Mouse (Mus musculus) Muller cell, postnatal 12 days (primary cell): Measurements from ENCODE around the gene Slc6a4.

Source experiments
- DNase-seq: peaks from one replicate; pipeline ENCODE4 v3.0.0-alpha.2; 2015; ENCODE audit errors: inconsistent ontology term

The Slc6a4 gene

DNA sequence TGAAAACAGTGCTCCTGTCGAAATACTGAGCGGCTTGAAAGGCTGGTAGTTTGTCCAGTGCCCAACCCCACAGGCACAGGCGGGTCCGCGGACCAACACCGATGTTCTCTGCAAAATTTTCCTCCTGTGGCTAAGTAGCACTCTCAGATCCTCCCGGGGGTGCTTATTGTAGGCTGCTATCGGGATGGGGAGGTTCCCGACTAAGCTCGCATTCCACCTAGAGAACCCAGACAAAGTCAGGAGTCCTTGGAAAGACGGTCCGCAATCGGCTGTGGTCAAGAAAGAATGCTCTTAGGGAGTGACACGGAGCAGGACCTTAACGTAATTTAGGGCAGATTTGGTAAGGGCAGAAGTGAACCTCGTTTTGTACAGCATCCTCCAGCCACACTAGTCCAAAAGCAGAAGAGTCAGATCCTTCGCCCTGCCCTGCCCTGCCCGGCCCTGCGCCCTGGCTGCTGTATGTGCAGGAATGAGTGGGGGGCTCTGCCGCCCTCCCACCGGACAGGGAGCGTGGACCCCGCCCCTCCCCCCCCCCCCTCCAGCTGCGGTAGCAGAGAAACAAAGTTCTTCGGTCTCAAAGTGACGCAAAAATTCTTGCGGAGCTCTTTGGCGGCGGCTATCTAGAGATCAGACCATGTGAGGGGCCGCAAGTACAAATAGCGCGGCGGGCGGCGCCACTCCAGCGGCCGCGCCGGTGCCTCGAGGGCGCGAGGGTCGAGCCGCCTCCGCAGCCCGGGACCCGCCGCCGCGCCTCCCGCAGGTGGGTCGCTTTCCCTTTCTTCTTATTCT is at the start of gene Slc6a4:
TSS of gene Slc6a4 (plus strand) at position 688 of the 789 bp plus-strand sequence.
- DNase-seq, result peak; percentile 52

DNA sequence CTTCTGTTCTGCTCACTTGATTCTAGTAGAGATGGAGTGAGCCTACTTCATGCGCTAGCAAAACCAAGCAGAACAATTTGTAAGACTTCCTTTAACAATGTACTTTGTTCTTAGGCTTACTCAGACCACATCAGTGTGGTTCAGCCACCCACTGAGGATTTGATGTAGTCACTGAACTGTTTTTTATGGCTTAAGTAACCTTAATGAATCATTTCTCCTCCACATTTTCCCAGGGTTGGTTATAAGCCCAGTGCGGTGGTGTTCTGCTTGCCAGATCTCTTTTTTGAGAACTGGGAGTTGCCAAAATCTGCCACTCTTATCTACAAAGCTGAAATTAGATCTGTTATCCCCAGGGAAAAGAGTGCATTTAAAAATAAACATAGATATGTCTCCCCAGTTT is 44.9 kb upstream of the Slc6a4 start:
- DNase-seq, result peak; percentile 66

DNA sequence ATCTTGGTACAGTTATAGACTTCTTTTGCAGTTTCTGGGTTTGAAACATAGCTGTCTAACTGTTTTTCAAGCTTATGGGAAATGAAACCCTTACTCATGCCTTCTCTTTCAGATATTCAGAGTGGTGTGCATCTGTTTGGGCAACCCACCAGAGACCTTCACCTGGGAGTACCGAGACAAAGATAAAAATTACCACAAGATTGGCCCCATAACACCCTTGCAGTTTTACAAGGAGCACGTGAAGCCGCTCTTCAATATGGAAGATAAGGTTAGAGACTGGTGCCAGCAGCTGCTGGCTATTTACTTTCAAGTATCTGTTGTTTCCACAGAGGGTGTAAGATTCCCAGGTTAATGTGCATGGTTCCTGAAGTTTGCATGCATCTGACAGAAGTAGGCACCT is 32.7 kb upstream of the Slc6a4 start:
- no peak for DNase-seq

DNA sequence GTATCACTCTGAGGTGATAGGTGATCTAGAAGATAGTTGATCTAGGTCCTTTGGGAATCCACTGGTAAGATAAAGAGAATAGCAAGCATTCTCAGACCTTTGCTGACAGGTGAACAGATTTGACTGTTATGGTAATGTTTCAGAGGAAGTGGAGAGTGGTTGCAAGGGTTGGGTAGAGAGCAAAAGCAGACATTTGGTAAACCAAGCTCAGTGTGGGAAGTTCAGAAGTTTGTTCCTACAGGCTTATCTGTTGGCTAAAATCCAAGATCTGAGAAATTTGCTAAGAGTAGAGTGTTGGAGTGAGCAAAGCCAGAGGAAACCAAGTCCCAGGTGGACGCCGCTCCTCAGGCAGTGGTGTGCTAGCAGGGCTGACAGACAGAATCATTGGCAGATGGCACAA is 28.1 kb upstream of the Slc6a4 start:
- DNase-seq, result no peak

DNA sequence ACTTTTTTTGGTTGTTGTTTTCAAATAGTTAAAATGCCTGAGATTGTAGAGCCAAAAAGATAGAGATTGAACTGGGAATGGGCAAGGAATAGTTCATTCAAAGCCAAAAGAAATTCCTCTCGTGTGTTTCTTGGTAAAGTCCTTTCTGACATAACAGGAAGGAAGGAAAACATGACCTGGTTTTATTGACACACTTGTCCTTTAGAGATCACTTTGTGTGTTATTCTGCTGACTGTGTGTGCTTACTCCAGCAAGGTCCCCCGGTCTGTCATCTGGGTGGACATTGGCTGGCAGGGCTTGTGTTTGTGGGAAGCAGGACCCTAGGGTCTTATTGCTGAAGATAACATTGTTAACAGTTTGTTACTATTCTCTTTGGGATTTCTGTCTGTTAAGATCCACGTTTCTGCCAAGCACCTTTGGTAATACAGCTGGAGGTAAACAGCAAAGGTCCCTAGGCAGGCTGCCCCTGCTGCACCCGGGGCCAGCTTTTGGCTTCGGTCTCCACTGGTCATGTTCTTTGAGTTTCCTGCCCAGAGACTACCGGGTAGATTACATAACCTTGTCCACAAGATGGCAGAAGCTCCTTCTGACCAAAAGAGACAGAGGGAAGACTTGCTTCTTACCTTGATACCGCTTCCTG is 23.6 kb upstream of the Slc6a4 start:
- no peak for DNase-seq

DNA sequence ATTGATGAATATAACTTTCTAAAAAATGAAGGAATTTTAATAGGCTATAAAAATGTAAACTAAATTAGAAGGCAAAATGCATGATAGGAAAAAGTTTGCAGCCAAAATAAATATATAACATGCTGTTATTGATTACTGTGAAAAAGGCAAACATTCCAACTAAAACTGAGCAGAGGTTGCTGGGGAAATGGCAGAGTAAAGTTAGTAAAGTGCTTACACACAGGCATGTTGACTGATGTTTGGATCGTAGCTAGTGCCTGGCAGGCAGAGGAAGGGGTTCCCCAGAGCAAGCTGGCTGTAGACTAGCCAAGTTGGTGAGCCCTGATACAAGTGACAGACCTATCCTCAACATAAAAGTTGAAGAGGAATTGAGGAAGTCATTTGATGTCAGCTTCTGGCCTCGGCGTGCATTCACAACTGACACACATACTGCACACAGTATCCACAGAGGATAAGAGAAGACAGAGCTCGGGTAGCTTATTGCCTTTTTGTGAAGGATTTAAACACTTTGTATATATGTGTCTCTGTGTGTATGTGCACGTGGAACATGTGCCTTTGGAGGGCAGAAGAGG is 16.7 kb upstream of the Slc6a4 start:
- no peak for DNase-seq

DNA sequence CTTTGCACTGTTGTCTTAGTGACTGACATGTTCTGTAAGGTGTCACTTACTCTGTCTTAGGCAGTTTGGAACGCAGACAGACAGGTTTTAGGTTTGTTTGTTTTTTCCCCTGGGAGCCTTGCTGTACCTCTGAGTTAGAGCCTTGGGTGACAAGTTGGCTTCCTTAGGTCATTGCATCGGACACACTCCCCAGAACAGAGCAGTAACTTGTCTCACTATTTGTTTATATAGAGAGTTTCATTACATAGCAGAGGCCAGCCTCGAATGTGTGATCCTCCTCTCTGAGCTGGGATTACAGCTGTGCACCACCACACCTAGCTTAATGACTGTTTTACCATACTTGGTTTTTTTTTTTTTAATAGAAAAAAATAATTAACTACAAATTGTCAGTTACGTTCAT is 16.0 kb upstream of the Slc6a4 start:
- no peak for DNase-seq

DNA sequence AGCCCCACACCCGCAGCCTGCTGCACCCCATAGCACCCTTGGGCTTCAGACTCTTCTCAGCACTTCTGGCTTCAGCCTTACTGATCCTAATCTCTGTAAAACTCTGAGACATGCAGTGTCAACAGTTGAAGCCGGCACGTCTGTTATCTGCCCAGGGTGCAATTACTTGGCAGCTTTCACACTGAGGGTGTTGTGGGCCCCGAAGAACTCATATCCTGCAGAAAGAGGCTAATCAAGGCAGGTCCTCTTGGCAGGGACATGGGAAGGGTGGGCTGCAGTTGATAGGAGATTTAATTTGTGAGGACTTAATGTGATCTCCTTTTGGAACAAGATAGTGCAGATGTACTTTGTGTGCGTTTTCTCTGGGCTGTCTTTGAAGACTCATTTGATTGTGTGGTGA is 14.8 kb upstream of the Slc6a4 start:
- no peak for DNase-seq

DNA sequence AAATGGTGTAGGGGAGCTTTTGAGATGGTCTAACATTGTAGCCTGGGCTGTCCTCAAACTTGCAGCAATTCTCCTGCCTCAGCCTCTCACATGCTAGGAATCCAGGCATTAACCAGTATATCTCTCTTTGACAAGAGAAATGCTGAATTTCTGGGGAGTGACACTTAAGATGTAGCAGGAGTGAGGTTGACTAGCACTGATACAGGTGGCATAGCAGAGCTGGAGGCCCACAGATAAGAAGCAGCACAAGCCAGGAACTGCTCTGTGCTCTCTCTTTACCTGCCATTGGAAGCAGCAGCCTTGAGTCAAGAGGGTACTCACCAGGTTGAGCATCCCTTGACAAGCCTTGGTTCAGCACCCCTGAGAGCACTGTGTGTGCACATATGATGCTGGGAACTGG is 14.2 kb upstream of the Slc6a4 start:
- no peak for DNase-seq

DNA sequence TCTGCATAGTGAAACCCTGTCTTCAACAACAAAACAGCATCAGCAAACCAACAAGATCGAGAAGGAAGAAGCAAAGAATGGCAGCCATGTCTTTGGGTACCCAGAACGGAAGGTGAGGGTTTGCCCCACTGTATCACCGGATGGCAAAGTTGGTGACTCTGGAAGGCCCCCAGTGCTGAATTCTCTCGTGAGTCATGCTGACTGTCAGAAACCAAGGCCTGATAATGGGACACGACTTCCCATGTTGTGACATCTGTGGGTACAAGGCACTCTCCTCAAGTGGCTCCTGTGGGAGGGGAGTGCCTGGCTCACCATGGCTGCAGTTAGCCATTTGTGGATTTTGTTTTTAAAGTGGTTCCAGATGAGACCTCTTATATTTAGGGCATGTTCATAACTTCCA is 7.6 kb upstream of the Slc6a4 start:
- DNase-seq, result no peak

DNA sequence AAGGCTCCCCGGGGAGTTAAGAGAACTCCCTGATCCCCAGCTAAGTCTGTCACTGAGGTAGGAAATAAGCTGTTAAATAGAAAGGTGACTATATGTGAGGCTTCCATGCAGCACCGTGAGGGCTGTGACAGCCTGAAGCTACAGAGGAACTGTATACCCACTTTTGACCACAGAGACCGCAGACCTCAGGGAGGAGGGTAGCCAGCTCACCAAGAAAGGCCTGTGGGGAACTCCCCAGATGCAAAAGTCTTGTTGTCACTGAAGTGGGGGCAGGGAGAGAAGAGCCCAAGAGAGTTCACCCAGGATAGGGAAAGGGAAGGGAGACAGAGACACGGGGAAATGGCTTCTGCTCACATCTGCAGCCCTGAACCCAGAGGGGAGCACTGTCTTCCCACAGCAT is 5.5 kb upstream of the Slc6a4 start:
- no peak for DNase-seq

DNA sequence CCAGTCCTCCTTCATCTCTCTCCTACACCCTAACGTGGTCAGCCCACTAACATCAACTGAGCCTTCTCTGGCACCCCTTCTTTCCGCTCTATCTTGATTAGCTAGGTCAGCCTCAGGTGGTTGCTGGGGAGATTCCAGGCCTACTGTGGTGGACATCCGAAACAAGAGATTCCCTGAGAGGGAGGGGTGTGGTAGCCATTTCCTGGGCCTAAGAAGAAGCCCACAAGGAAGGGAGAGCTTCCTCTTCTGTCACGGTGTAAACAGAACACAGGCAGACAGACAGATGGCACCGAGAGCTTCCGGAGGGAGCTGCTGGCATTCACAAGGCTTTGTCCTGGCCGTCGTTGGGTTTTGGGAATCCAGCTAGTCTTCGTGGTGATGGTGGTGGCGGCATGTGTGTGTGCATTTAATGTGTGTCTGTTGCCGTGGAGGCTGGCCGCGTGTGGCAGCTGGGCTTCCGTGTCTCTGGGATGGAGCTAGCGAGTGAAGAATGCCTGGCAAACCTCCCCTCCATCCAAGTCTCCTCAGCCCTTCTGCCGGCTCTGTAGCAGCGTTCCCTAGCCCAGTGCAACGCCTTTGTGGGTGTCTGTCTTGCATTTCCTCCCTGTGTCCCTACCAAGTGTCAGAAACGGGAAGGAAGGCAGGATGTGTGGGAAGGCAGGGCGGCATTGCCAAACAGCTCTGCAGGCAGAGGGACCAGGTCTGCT is 2.3 kb upstream of the Slc6a4 start:
- no peak for DNase-seq

DNA sequence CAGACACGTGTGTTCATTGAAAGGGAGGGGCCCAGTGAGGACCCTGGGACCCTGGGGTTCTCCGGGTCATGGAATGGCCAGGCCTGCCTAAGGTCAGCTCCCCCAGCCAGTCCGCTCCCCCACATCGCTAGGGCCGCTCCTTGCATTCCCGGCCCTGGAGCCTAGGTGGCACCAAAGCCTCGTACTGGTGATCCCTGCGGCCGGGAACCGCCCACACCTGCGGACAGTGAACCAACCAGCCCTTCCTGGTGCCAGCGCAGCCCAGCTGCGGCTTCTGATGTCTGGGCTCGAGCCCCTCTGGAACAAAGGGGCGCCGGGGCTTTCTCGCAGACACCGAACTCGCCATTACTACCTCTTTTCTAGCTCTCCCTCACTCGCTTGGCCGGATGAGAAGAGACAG is 1.1 kb upstream of the Slc6a4 start:
- DNase-seq, result peak; percentile 82

DNA sequence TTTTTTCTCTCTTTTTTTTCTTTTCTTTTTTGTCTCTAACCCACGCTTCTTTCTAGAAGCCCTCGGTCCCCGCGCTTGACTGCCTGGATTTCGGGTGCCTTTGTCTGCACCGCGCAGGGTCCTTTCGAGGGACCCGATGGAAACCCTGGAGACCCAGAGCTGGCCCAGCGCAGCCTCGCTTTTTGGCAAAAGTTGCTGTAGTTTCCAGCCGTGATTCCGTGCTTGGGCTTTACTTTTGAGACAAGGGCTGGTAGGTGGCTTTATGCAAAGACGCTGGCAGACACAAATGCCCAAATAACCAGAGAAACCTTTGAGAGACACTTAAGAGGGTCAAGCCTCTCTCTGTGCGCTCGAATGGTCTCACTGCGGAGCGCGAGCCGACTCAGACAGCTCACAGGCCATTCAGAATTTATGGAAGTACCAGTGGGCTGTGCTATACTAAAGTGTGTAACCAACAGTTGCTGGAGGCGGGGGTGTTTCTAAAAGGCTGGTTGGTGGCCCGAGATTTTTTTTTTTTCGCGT is 363 bp downstream of the Slc6a4 start:
- DNase-seq, result no peak

DNA sequence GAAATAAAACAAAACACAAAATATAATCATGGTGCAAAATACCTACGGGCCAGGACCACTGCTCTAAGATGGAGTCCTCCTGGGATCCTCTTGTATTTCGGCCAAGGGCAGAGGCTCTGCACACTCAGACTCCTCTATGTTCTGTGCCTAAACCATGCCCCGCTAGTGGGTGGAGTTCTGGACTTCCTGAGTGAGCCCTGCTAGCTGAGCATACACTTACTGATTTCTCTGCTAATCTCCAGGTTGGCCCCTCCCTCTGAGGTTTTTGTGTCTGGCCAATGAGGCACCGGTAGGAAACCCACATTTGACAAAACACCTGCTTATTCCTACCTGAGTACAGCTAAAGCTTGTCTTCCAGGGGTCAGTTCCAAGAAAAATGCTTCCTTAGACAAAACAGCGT is 2.3 kb downstream of the Slc6a4 start:
- no peak for DNase-seq

DNA sequence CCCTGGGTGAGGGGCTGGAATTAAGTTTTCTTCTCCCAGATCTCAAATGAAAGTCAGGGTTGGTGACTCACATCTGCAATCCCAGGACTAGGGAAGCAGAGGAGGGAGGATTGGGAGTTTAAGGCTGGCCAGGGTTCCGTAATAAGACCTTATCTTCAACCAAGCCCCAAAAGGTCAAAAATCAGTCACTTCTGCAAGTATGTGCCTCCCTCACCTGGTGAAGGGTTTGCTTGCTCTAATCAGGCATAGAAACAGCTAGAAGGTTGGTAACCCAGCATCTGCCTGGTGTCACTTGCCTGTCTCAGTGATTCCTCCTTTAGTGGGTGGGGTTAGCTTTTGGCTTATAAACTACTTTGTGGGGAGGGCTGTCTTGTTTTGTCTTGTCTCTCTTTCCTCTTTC is 4.0 kb downstream of the Slc6a4 start:
- DNase-seq, result no peak

DNA sequence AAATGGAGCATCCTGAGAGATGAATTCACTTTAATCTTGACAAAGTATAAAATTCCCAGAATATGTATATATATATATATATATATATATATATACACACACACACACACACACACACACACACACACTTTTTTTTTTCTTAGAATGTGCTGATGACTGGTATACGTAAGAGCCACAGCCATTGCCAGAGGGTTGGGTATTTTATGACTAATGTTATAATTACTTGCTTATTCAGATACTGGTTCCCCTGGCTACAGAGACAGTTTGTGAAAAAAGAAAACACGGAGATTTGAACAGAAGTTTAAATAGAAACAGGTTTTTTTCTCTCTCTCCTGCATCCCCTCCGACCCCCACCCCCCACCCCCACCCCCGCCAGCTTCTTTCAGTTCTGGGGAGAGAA is 7.5 kb downstream of the Slc6a4 start:
- DNase-seq, result no peak

DNA sequence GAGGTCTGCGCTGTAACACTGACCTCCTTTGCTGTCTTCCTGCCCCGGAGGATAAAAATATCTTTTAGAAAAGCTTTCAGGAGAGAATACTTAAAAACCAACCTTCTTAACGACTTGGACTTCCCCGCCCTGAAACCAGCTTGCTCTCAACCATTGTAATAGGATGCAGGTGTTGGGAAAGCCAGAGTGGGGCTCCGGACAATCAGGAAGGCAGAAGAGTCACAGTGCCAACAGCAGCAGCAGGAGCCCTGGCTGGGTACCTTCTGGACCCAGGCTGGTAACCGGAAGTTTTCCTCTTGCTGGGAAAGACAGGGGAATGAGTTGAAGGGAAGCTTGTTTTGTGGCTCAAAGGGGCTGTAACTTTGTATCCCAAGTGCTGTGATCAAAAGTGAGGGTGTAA is 8.2 kb downstream of the Slc6a4 start:
- DNase-seq, result no peak

DNA sequence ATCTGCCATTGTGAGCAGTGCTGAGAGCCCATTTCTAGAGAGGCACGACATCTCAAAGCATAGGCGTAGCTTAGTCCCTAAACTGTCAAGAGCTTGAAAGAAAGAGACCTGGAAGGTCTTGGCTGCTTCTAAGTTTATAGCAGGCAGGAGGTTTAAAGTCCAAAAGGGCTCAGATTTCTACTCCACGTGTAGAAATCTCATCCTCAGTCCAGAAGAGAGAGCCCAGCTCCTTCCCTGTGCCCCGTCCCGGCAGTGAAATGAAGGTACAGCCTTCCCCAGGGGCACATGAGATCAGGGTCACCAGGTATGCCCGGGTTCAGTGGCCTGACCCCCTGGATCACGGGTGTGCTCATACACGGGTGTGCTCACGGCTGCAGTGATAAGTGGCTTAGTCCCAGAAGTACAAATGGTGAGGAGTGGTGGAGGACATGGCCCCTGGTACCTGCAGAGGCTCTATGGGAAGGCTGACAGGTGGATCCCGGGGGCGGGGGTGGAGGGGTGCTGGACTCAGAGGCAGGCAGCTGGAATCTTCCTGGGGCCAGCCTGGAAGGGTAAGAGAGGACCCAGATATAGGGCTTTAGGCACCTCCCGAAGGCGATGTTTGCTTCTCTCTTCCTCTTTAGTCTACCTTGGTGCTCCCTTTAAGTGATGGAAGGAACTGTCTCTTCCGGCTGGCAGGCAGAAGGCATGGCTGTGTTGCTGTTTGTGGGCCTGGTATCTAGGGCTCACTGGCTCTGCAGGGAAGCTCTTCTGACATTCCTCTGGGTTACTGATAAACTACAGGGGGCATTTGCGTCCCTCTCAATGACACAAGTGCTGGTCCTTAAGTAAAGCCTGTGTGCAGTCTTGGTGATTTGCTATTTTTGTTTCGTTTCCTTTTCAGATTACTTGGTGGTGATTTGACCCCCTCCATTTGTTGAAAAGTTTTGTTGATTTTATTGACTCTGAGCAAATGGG is 10.9 kb downstream of the Slc6a4 start:
- no peak for DNase-seq

DNA sequence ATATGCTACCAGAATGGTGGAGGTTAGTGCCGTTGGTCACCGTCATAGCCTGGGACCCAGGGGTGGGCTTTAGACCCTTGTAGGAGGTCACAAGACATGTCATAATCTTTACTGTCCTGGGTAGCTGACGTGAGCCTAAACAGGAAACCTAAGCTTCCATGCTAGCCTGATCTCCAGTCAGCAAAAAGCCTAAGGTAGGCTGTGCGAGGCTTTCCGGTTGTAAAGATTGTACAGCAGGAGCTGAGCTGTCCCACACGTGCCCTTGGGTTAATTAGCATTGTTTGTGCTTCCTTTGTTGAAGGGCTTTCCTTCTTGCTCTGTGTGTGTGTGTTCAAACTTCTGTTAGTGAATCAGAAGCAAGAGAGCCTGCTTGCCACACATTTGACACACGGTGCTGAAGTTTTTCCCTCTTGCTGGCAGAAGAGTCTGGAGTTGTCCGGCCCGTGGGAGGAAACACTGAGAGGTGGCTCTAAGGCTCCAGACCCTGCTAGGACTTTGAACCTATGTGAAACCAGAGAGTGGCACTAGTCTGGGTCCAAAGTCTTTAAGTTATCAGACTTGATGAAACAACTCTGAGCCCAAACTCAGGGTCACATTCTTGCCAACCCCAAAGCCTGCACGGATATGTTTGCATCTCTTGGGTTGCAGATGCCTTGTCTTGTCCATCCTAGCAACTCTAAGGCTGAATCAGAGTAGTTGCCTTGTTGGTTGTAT is 12.5 kb downstream of the Slc6a4 start:
- DNase-seq, result no peak

DNA sequence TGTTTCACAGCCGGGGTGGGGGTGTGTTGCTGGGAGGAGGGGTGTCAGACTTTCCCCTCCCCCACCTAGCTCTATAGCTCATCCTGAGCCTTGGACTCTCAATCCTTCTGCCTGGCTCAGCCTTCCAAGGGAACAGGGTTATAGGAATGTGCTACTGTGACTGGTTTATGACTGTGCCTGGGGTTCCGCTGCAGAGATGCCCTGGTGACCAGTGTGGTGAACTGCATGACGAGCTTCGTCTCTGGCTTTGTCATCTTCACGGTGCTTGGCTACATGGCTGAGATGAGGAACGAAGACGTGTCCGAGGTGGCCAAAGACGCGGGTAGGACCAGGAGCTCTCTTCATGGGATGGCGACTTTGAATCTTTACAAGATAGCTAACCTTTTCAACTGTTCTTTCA is 19.6 kb downstream of the Slc6a4 start:
- DNase-seq, result no peak
